Mouse (Mus musculus): ENCODE measurements around the gene Ash1l.

The Ash1l gene

GRCm38 (mm10) chr3:89084654-89085190 is 134.3 kb downstream of the Ash1l start:
- in situ Hi-C loops (cut with MboI; ENCODE audit: low pct_unique_long_range_greater_than_20kb in 1 of 2, low sequenced_read_pairs in 2 of 2, unreplicated experiment in 1 of 2) = no loop called here

GRCm38 (mm10) chr3:89087338-89088110 is 137.1 kb downstream of the Ash1l start:
- in situ Hi-C loops (cut with MboI; ENCODE audit: low pct_unique_long_range_greater_than_20kb in 1 of 2, low sequenced_read_pairs in 2 of 2, unreplicated experiment in 1 of 2) = no loop called here

- in situ Hi-C loops (cut with MboI; ENCODE audit: low pct_unique_long_range_greater_than_20kb in 1 of 2, low sequenced_read_pairs in 2 of 2, unreplicated experiment in 1 of 2) = no loop called here
These were observed 138.6 kb downstream of the Ash1l start for GRCm38 (mm10) chr3:89088974-89089373.

DNA sequence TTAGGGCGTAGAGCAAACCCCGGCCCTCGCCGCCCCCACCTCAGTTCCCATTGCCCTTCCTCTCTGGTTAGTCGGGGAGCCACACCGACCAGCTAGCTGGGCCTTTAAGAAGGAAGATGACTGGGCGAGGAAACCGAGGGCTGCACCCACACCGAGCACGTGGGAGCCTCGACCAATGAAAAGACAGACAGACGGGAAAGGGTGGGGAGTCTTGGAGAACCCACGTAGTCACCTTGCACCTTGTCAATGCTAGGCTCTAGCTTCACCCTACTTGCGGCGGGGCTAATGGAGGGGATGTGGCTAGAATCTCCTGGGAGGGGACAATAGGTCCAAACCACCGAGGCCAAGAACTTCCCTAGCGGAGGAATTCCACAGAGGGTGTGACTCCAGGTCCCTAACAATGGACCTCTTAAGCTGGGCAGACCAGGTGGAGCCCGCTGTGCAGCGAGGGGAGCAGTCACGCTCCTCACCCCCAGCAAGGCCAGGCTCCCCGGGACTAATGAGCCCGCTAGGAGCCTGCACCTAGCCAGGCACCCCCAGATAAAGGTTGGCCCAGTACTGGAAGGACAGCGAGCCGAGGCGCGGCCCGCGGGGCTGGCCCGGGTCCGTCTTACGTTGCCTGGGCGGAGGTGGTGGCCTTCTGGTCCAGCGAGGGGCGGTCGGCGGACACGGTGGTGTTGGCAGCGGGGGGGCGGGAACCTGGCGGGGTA is 139.6 kb downstream of the Ash1l start:
- in situ Hi-C loops (cut with MboI; ENCODE audit: low pct_unique_long_range_greater_than_20kb in 1 of 2, low sequenced_read_pairs in 2 of 2, unreplicated experiment in 1 of 2) = no loop called here

- in situ Hi-C loops (cut with MboI; ENCODE audit: low pct_unique_long_range_greater_than_20kb in 1 of 2, low sequenced_read_pairs in 2 of 2, unreplicated experiment in 1 of 2) = no loop called here
These were observed 140.6 kb downstream of the Ash1l start for GRCm38 (mm10) chr3:89090694-89091655.

- in situ Hi-C loops (cut with MboI; ENCODE audit: low pct_unique_long_range_greater_than_20kb in 1 of 2, low sequenced_read_pairs in 2 of 2, unreplicated experiment in 1 of 2) = no loop called here
These were observed 141.5 kb downstream of the Ash1l start for GRCm38 (mm10) chr3:89091811-89092508.

DNA sequence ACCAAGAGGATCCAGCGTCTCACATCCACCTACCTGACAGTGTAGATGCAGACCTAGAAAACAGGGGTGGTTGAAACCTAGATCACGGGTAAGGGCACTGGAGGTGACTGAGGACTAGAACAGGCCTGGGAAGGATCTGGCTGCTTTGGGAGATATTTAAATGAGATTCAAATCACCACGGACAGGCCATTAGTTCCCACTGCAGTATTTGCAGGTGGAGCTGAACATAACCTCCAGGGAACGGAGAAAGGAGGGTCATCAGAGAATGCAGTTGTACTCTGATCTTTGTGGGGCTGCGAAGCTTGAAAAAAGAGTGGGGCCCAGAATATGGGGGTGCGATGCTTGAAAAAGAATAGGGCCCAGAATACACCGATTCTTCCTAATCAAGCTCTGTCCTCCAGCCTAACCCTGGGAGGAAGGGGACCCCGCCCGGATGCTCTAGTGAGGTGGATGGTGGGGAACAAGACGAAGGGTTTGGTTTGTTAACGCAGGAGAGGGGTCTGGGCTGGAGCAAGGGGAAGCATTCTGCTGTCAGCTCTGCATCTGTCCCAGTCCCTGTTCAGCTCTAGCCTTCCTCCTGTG is 142.2 kb downstream of the Ash1l start:
- in situ Hi-C loops (cut with MboI; ENCODE audit: low pct_unique_long_range_greater_than_20kb in 1 of 2, low sequenced_read_pairs in 2 of 2, unreplicated experiment in 1 of 2) = no loop called here

DNA sequence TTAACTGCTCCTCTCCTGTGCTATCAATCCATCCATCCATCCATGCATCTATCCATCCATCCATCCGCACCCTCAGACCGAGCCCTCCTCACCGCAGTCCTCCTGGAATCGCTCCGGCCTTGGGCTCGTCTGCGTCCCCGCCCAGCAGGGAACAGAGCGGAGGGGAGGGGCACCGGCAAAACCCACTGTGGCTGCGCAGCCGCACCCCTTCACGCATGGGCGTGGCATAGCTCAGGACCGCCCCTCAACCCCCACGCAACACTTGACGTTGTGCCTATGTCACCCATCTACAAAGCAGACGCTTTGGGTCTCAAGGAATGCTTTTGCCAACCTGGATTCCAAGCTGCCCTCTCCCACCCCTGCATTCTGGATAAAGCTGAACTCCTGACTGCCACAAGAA is 142.8 kb downstream of the Ash1l start, which contains the start of gene Rusc1:
Gene Rusc1, minus strand, starts transcription at position 137 of the 400 bp plus-strand sequence.
- in situ Hi-C loops (cut with MboI; ENCODE audit: low pct_unique_long_range_greater_than_20kb in 1 of 2, low sequenced_read_pairs in 2 of 2, unreplicated experiment in 1 of 2) = no loop called here

- in situ Hi-C loops (cut with MboI; ENCODE audit: low pct_unique_long_range_greater_than_20kb in 1 of 2, low sequenced_read_pairs in 2 of 2, unreplicated experiment in 1 of 2) = no loop called here
These were observed 143.6 kb downstream of the Ash1l start for GRCm38 (mm10) chr3:89094021-89094420.

DNA sequence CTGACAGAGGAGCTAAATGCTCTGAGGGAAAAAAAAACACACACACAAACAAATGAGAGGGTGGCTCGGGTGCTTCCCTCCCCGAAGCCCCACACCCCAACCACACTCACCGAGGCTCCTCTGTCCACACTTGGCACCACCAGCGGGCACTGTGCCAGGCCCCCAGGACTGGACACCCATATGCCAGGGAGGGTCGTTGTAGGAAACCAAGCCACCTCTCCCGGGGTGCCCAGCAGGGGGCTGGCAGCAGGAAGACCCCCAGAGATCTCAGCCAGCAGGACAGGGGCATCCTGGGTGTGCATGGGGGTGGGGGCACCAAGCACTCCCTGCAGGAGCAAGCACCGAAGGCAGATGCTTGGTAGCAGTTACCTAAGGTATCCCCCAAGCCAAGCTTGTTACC is 150.4 kb downstream of the Ash1l start, which contains the start of gene Gm43738:
Gene Gm43738, minus strand, starts transcription at position 289 of the 400 bp plus-strand sequence.
- in situ Hi-C loops (cut with MboI; ENCODE audit: low pct_unique_long_range_greater_than_20kb in 1 of 2, low sequenced_read_pairs in 2 of 2, unreplicated experiment in 1 of 2) = no loop called here

GRCm38 (mm10) chr3:89101459-89101811 is 151.0 kb downstream of the Ash1l start:
- in situ Hi-C loops (cut with MboI; ENCODE audit: low pct_unique_long_range_greater_than_20kb in 1 of 2, low sequenced_read_pairs in 2 of 2, unreplicated experiment in 1 of 2) = no loop called here

DNA sequence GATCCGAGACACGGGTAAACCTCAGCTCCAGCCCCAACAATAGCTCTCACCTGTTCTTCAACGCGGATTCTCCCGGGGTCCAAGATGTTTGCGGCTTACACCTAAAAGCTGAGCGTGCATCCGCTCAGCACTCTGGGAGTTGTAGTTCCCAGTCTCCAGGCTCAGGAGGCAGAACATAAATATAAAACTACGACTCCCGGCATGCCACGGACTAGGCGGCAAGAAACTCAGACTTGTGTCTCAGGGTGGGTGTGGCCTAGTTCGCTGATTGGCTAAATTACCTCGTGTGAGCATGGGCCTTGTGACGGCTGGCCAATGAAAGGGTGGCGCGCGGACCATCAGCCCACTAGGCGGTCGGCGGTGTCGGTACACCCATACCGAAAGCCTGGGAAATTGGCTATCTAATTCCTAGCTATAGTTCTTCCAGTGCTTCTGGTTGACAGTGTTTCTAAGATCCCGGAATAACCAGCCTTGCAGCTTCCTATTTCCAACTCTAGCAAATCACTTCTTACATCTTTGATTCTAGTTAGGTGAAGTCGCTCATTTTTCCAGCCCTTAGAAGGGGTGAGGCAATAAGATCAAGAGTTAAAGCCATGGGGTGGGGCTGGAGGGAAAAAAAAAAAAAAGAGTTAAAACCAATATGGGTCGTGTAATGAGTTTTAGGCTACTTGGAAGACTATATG is 151.5 kb downstream of the Ash1l start, which contains the start of gene Fdps:
Gene Fdps, minus strand, starts transcription at position 148 of the 683 bp plus-strand sequence.
- in situ Hi-C loops (cut with MboI; ENCODE audit: low pct_unique_long_range_greater_than_20kb in 1 of 2, low sequenced_read_pairs in 2 of 2, unreplicated experiment in 1 of 2) = no loop called here

- in situ Hi-C loops (cut with MboI; ENCODE audit: low pct_unique_long_range_greater_than_20kb in 1 of 2, low sequenced_read_pairs in 2 of 2, unreplicated experiment in 1 of 2) = no loop called here
These were observed 152.3 kb downstream of the Ash1l start for GRCm38 (mm10) chr3:89102495-89103290.

DNA sequence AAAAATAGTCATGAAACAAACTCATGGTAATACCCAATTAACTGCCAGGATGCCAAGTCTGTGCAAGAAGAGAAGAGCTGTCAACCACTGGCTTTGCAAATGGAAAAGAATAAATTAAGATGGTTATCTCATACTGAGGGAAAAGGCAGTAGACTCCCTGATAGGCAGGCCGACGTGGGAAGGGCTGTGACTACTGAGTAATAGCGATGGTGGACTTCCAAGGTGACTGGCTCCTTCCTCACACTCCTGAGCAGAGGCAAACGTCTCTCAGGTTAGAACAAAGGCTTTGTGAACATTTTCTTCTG is 152.8 kb downstream of the Ash1l start:
- in situ Hi-C loops (cut with MboI; ENCODE audit: low pct_unique_long_range_greater_than_20kb in 1 of 2, low sequenced_read_pairs in 2 of 2, unreplicated experiment in 1 of 2) = no loop called here

DNA sequence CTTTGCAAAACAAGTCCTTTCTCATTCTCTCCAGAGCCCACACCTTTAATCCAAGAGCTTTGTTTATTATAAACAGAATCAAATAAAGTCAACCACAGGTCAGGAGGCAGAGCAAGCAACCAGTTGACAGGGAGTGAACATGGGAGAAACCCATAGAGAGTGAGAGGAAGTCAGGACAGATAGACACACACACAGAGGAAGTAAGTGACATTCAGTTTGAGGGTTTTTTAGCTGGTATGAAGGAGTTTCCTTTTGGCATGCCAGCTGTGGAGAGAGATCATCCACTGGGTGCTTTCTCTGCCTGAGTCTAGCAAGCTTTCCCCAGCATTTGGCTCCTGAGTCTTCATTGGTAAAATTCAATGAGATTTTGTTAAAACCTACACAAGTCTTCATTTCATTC is 156.5 kb downstream of the Ash1l start:
- in situ Hi-C loops (cut with MboI; ENCODE audit: low pct_unique_long_range_greater_than_20kb in 1 of 2, low sequenced_read_pairs in 2 of 2, unreplicated experiment in 1 of 2) = no loop called here

- in situ Hi-C loops (cut with MboI; ENCODE audit: low pct_unique_long_range_greater_than_20kb in 1 of 2, low sequenced_read_pairs in 2 of 2, unreplicated experiment in 1 of 2) = no loop called here
These were observed 157.1 kb downstream of the Ash1l start for GRCm38 (mm10) chr3:89107545-89107944.

DNA sequence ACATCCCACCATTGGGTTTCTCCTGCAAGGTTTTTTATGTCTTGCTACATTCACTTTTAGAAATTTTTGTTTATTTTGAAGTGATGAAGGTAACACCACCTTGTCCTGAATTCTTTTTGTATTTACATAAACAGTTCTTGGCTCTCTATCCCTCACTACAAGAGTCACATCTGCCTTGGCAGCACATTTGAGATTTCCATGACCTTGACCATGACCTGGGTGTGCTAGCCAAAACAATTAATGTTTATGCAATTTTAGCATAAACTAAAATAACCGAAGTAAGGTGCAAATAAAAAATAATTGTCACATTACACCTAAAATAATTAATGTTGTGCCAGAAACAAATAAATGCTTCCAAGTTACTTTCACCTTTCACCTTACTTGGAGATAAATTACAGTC is 157.7 kb downstream of the Ash1l start:
- in situ Hi-C loops (cut with MboI; ENCODE audit: low pct_unique_long_range_greater_than_20kb in 1 of 2, low sequenced_read_pairs in 2 of 2, unreplicated experiment in 1 of 2) = no loop called here

All from mouse embryonic stem cell (cell line).